Mouse (Mus musculus): Measurements from ENCODE around the gene Asap3. TPM values are rescaled to one million over a fixed set of nuclear protein-coding genes. Genes with fewer than 3 reads are reported as not detected.

The Asap3 gene
- polyA plus RNA-seq, 1 experiment = 9.3 TPM

DNA sequence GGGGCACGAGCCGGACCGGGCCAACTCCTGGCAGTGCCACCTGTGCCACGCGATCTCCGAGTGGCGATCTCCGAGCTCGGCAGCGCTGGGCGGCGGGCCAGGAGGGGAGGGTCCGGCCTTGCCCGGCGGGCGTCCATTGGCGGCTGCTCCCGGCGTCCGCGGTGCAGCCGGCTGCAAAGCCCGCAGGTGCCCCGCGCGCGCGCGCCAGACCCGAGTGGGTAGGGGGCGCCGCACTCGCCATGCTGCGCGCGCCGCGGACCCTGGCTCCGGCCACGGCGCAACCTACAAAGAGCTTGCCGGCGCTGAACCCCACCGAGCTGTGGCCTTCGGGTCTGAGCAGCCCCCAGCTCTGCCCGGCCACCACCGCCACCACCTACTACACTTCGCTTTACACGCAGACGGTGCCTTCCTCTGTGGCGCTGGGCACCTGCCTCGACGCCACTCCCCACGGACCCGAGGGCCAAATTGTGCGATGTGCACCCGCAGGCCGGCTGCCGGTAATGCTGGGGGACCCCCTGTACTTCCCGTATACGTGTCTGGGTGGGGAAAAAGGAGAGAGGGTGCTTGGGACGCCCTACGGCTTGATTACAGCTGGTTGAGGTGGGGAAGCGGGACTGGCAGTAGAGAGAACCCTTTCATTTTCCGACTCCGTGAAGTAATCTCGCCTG, 33.5 kb upstream of the Asap3 start:
- peak overlapping the region; percentile 87 for H3K4me3 ChIP-seq (replicated peaks; ENCODE audit: extremely low read depth, low read depth, low read length)
- no peak for TF ChIP-seq CTCF (IDR thresholded peaks at IDR 0.05; ENCODE audit: insufficient read depth, low read length)
- TF ChIP-seq POLR2A (IDR thresholded peaks at IDR 0.05; ENCODE audit: borderline replicate concordance, extremely low read depth, low read depth, low read length) = no peak
- peak; percentile 62 for DNase-seq
- peaks cover 16% of the 10 kb centered on the region for H3K4me1 ChIP-seq (ENCODE audit: control insufficient read depth, insufficient read depth, low read length)
- WGBS = under 1% methylated on average over 67 of the region's 67 CpGs

- no peak for DNase-seq
- H3K4me1 ChIP-seq (ENCODE audit: control insufficient read depth, insufficient read depth, low read length) = peaks cover 20% of the 10 kb centered on the region
- peak overlapping the region; percentile 87 for H3K4me3 ChIP-seq (replicated peaks; ENCODE audit: extremely low read depth, low read depth, low read length)
Measured at GRCm38 (mm10) chr4:136173210-136173715, 32.9 kb upstream of the Asap3 start.

DNA sequence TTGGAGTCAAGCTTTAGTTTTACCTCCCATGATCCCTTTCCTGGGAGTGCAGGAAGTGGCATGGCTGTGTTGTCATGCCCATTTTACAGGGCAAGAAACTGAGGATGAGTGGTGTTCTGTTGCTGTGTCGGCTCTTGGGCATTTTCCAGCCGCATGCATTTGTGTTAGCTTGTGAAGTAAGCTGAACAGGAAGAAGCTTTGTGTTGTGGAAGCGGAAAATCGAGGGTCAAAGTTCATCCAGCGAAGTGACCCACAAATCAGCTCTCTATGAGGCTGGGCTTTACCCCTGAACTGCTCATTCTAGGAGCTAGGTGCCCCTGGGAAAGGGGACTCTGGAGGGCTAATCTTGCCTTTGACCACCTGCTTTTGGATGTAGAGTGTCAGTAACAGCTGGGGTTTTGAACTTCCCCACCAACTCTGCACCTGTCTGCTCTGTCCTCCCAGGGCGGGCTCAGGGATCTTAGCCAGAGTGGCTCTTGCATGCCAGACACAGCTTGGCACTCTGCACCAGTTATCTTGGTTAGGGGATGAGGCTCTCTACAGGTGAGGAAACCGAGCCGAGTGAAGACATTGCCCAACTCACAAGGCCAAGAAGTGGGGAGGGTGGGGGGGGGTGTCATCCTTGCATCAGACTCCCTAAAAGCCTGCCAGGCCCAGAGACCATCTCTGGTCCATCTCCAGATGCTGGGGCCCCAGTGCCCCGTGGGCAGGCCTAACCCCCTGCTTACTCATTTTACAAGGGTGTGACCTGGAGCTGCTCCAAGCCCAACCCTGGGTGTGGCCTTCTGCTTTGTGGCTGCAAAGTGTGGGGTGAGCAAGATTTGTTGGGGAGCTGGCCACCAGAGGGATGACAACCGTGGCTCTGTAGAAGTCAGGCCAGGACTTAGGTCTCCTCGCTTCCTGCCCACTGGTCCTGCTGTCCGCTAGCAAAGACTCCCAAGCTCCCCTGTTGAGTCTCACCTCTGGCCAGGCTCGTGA, 31.7 kb upstream of the Asap3 start:
- DNase-seq = peak; percentile 52
- Histone ChIP-seq H3K4me3 (replicated peaks; ENCODE audit: extremely low read depth, low read depth, low read length) (no peak overlapping the region), H3K4me1 (ENCODE audit: control insufficient read depth, insufficient read depth, low read length) (peaks cover 20% of the 10 kb centered on the region)
- TF ChIP-seq CTCF (IDR thresholded peaks at IDR 0.05; ENCODE audit: insufficient read depth, low read length) (no peak), POLR2A (IDR thresholded peaks at IDR 0.05; ENCODE audit: borderline replicate concordance, extremely low read depth, low read depth, low read length) (peak; percentile 10; the same call in 1 of the 2 replicates)
- WGBS = 56% methylated on average over 13 of the region's 13 CpGs

More at GRCm38 (mm10) chr4:136173210-136173715, 32.9 kb upstream of the Asap3 start:
- TF ChIP-seq POLR2A (IDR thresholded peaks at IDR 0.05; ENCODE audit: borderline replicate concordance, extremely low read depth, low read depth, low read length) (no peak), CTCF (IDR thresholded peaks at IDR 0.05; ENCODE audit: insufficient read depth, low read length) (no peak)
- WGBS = 10% methylated on average over 14 of the region's 14 CpGs

DNA sequence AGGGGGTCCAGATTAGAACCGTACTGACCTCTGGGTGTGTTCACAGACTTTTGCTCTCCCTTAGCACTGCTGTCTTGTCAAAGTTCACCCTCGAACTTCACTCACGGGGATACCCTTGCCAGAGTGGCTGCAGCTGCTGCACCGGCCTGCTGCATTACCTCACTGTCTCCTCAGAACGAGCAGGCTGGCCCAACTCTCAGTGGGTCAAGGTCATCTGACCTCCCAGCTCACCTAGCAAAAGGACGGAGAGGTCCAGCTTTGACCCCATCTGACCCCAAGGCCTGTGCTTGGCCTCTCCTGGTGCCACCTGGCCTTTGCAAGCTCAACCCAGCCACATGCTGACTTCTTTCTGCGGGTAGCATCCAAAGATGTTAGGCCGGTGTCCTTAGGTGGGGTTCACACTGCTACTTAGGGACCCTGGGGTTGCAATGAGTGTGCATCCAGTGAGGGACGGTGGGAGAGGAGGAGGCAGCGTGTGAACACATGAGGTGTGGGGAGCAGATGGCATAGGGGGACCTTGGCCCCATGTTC, 30.1 kb upstream of the Asap3 start:
- WGBS = 77% methylated on average over 10 of the region's 10 CpGs

GRCm38 (mm10) chr4:136177244-136177611, 28.9 kb upstream of the Asap3 start:
- 18% methylated on average over 8 of the region's 8 CpGs for WGBS
- DNase-seq = no peak

More for the DNA sequence above, 30.1 kb upstream of the Asap3 start:
- Histone ChIP-seq H3K4me3 (replicated peaks; ENCODE audit: extremely low read depth, low read depth, low read length) (no peak overlapping the region), H3K4me1 (ENCODE audit: control insufficient read depth, insufficient read depth, low read length) (peaks cover 23% of the 10 kb centered on the region)
- no peak for TF ChIP-seq CTCF (IDR thresholded peaks at IDR 0.05; ENCODE audit: insufficient read depth, low read length)
- DNase-seq = no peak

GRCm38 (mm10) chr4:136177612-136178474, 28.3 kb upstream of the Asap3 start:
- peak; percentile 68 for DNase-seq
- WGBS = 11% methylated on average over 11 of the region's 11 CpGs
- Histone ChIP-seq H3K4me1 (ENCODE audit: control insufficient read depth, insufficient read depth, low read length) (peaks cover 23% of the 10 kb centered on the region), H3K4me3 (replicated peaks; ENCODE audit: extremely low read depth, low read depth, low read length) (no peak overlapping the region)
- no peak for TF ChIP-seq CTCF (IDR thresholded peaks at IDR 0.05; ENCODE audit: insufficient read depth, low read length)
- 0 out of 2 replicates have a peak, but pooled peaks have one; percentile 19 for TF ChIP-seq POLR2A (IDR thresholded peaks at IDR 0.05; ENCODE audit: borderline replicate concordance, extremely low read depth, low read depth, low read length)

More at GRCm38 (mm10) chr4:136177244-136177611, 28.9 kb upstream of the Asap3 start:
- Histone ChIP-seq H3K4me1 (ENCODE audit: control insufficient read depth, insufficient read depth, low read length) (peaks cover 23% of the 10 kb centered on the region), H3K4me3 (replicated peaks; ENCODE audit: extremely low read depth, low read depth, low read length) (no peak overlapping the region)
- TF ChIP-seq POLR2A (IDR thresholded peaks at IDR 0.05; ENCODE audit: borderline replicate concordance, extremely low read depth, low read depth, low read length) = no peak
- no peak for TF ChIP-seq CTCF (IDR thresholded peaks at IDR 0.05; ENCODE audit: insufficient read depth, low read length)

GRCm38 (mm10) chr4:136178475-136178921, 27.7 kb upstream of the Asap3 start:
- DNase-seq = no peak
- peaks cover 19% of the 10 kb centered on the region for H3K4me1 ChIP-seq (ENCODE audit: control insufficient read depth, insufficient read depth, low read length)
- WGBS = 46% methylated on average over 12 of the region's 12 CpGs
- H3K4me3 ChIP-seq (replicated peaks; ENCODE audit: extremely low read depth, low read depth, low read length) = no peak overlapping the region
- TF ChIP-seq POLR2A (IDR thresholded peaks at IDR 0.05; ENCODE audit: borderline replicate concordance, extremely low read depth, low read depth, low read length) = no peak
- no peak for TF ChIP-seq CTCF (IDR thresholded peaks at IDR 0.05; ENCODE audit: insufficient read depth, low read length)

- TF ChIP-seq CTCF (IDR thresholded peaks at IDR 0.05; ENCODE audit: insufficient read depth, low read length) = no peak
- TF ChIP-seq POLR2A (IDR thresholded peaks at IDR 0.05; ENCODE audit: borderline replicate concordance, extremely low read depth, low read depth, low read length) = no peak
- Histone ChIP-seq H3K4me3 (replicated peaks; ENCODE audit: extremely low read depth, low read depth, low read length) (no peak overlapping the region), H3K4me1 (ENCODE audit: control insufficient read depth, insufficient read depth, low read length) (peaks cover 19% of the 10 kb centered on the region)
- DNase-seq = peak; percentile 55
- 59% methylated on average over 7 of the region's 7 CpGs for WGBS
Measured at GRCm38 (mm10) chr4:136179456-136179855, 26.7 kb upstream of the Asap3 start.
